Mouse (Mus musculus) neural tube, embryonic 10.5 days (tissue): ENCODE data around the gene Gm3476.
"Not testable (repeated sequence)": the region's sequence is repeated elsewhere in the genome, so short reads cannot be mapped to it uniquely, and the experiment has no call there.

ENCODE experiments used
- DNase-seq: peaks from one replicate; pipeline ENCODE4 v3.0.0-alpha.2; 2017; ENCODE audit warnings: low spot score; ENCODE audit errors: extremely low spot score

The Gm3476 gene

GRCm38 (mm10) chr14:6125707-6126106 lies at the start of gene Gm3476:
Gene Gm3476, minus strand, starts transcription at chr14:6125807.
- not testable (repeated sequence) for DNase-seq

GRCm38 (mm10) chr14:6163538-6163937 lies 37.9 kb upstream of the Gm3476 start:
- DNase-seq = not testable (repeated sequence)

GRCm38 (mm10) chr14:6161085-6161484 lies 35.5 kb upstream of the Gm3476 start:
- not testable (repeated sequence) for DNase-seq

GRCm38 (mm10) chr14:6108272-6108925 lies 17.2 kb downstream of the Gm3476 start, which contains the start of gene Gm3468:
Gene Gm3468, minus strand, starts transcription at chr14:6108665.
- peak; percentile 80 for DNase-seq

GRCm38 (mm10) chr14:6107500-6107899 lies 18.1 kb downstream of the Gm3476 start:
- DNase-seq = peak; percentile 12

DNA sequence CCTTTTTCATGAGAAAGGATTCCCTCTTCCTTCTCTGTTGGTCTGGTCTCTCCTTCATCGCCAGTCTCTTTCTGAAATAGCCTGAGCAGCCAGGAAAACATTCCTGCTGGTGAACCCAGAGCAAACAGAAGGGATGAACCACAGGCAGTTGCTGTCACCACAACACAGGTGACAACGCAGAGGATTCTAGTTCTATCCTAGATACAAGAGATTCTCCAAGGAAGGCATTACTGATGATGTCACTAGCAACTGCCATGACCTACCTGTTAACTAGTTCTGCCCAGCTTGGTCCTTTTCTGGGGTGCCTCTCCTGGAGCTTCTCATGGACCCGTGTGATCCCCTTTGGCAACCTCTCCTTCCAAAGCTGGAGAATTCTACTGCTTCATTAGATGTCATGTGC lies 31.8 kb downstream of the Gm3476 start, which contains the start of gene Gm8206:
Gene Gm8206 (minus strand): TSS at position 101 of the 400 bp plus-strand sequence.
- DNase-seq = not testable (repeated sequence)

DNA sequence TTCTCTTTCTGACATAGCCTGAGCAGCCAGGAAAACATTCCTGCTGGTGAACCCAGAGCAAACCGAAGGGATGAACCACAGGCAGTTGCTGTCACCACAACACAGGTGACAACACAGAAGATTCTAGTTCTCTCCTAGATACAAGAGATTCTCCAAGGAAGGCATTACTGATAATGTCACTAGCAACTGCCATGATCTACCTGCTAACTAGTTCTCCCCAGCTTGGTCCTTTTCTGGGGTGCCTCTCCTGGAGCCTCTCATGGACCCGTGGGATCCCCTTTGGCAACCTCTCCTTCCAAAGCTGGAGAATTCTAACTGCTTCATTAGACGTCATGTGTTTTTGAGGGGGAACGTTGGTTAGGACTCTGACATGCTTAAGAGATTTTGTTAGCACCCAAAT lies 67.4 kb downstream of the Gm3476 start, which contains the start of gene Gm6337:
Gene Gm6337 (minus strand): TSS at position 101 of the 400 bp plus-strand sequence.
- DNase-seq = not testable (repeated sequence)
